In the genomic region with DNA sequence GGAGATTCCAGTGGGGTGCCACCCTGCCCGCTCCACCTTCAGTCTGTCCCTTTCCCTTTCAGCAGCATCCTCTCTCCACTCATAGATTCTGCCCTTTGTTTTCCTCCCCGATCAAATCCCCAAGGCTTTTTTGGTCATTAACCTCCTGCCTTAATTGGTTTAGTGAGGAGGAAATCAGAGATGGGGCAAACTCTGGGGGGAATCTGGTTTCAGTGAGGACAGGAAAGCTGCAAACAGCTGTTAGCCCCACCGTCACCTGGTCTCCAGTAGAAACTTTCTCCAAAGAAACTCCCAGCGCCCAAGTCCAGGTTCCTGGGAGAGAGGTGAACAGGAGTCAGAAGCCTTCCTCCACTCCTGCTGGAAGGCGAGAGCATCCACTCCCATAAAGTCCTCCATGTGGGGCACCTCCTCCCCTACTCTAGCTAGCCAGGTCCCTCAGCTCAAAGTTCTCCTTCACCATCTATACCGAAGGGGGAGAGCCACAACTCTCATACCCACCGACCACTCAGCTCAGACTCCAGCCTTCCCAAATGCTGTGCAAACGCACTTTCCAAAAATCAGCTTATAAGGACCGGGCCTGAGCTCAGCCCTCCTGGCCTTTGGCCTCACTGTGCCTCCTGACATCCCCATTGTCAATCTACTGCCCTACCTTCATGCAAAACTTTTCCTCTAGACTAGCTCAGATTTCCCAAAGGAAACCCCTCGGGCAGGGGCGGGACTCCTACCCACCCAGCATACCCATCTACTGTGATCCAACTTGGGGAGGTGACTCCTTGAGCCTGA, we compare ENCODE assay signal across 9 mouse cellular contexts. TPM values are rescaled to one million over a fixed set of nuclear protein-coding genes. Genes with fewer than 3 reads are reported as not detected.
DNase-seq lines count a peak whose midpoint lies in the region; ATAC-seq and TF ChIP-seq lines count a peak whose summit lies in the region.
"Had no signal": no experiment of that assay in that cellular context is flagged by ENCODE, and none has a peak within 500 bp of the region (broad histone marks: within the 10 kb centered on the region; RNA-seq: fewer than 3 reads in every experiment).

No protein-coding gene starts in this region.

- H3K27ac ChIP-seq in kidney, embryonic 16.5 days (ENCODE audit: low read length), result peak overlapping the region; percentile 99
- H3K27ac ChIP-seq in neural tube, embryonic 11.5 days (ENCODE audit: low read depth, low read length), result peak overlapping the region; percentile 80

- peaks cover 51% of the 10 kb centered on the region for H3K4me1 ChIP-seq in kidney, embryonic 16.5 days (ENCODE audit: insufficient read depth, low read length)
- peaks cover 35% of the 10 kb centered on the region for H3K4me1 ChIP-seq in neural tube, embryonic 11.5 days (ENCODE audit: control insufficient read depth, insufficient read depth, low read length)

- peak overlapping the region; percentile 83 for H3K4me2 ChIP-seq in kidney, embryonic 16.5 days (replicated peaks; ENCODE audit: low read depth, low read length)
- peak overlapping the region; percentile 66 for H3K4me2 ChIP-seq in neural tube, embryonic 11.5 days (ENCODE audit: low read depth)

- H3K36me3 ChIP-seq in kidney, embryonic 16.5 days (ENCODE audit: insufficient read depth, low read length), result no peaks in the 10 kb centered on the region
- no peaks in the 10 kb centered on the region for H3K36me3 ChIP-seq in neural tube, embryonic 11.5 days (ENCODE audit: control insufficient read depth, insufficient read depth, low read length)

- no peaks in the 10 kb centered on the region for H3K9me3 ChIP-seq in kidney, embryonic 16.5 days (ENCODE audit: low read length)
- no peaks in the 10 kb centered on the region for H3K9me3 ChIP-seq in neural tube, embryonic 11.5 days (ENCODE audit: control insufficient read depth, low read length)

- peak overlapping the region; percentile 94 for H3K4me3 ChIP-seq in kidney, embryonic 16.5 days (ENCODE audit: low read length)
- H3K4me3 ChIP-seq in neural tube, embryonic 11.5 days (ENCODE audit: low read depth, low read length), result peak overlapping the region; percentile 80

- TF ChIP-seq POLR2A in brain, embryonic 14.5 days (IDR thresholded peaks at IDR 0.05; ENCODE audit: borderline replicate concordance, extremely low read depth, insufficient read depth, insufficient read length, poor library complexity, severe bottlenecking), result no peak

- H3K9ac ChIP-seq in kidney, embryonic 16.5 days (replicated peaks; ENCODE audit: low read length), result peak overlapping the region; percentile 55
- H3K9ac ChIP-seq in neural tube, embryonic 11.5 days (ENCODE audit: low read length), result peak overlapping the region; percentile 97

- ATAC-seq in kidney, embryonic 16.5 days (ENCODE audit: low FRiP score, low TSS enrichment), result no peak
- no peak for ATAC-seq in neural tube, embryonic 11.5 days (ENCODE audit: insufficient read depth, low FRiP score, low TSS enrichment)
- ATAC-seq in erythroid progenitor cell, adult 5-6 weeks (replicated peaks; ENCODE audit: low FRiP score, poor library complexity, severe bottlenecking), result no peak

- no peaks in the 10 kb centered on the region for H3K27me3 ChIP-seq in kidney, embryonic 16.5 days (ENCODE audit: insufficient read depth, low read length)
- no peaks in the 10 kb centered on the region for H3K27me3 ChIP-seq in neural tube, embryonic 11.5 days (ENCODE audit: control insufficient read depth, insufficient read depth, low read length)

- no peak for DNase-seq in kidney, postnatal 4 days
- DNase-seq in brain, embryonic 14.5 days (ENCODE audit: low read depth), result peak; percentile 43
- peak; percentile 22 for DNase-seq in induced T-regulatory cell, adult 2 months (ENCODE audit: low read depth)
- peak; percentile 41 for DNase-seq in neural tube, embryonic 11.5 days (ENCODE audit: low spot score)
- no peak for DNase-seq in spleen, postnatal 4 days (ENCODE audit: low spot score in 2 of 2)
- DNase-seq in cerebellum, adult 18-20 months, result no peak
- DNase-seq: kidney, adult 2 months had no signal

- TF ChIP-seq CTCF in brain, embryonic 14.5 days (IDR thresholded peaks at IDR 0.05; ENCODE audit: borderline replicate concordance, extremely low read depth, insufficient read depth, insufficient read length), result no peak

- WGBS in kidney, embryonic 16.5 days, result 7% methylated on average over 11 of the region's 11 CpGs
- WGBS in neural tube, embryonic 11.5 days, result 6% methylated on average over 11 of the region's 11 CpGs

RNA-seq across cellular contexts. Expression of gene Mex3a, which starts 1.9 kb away (rescaled TPM):
- 18.6 and 20.7 TPM in 2 replicates for polyA plus RNA-seq in kidney, embryonic 16.5 days (2015; fragmentation: Nextera tagmentation; extraction: Ambion mirVana)
- 93.2 and 103 TPM in 2 replicates for polyA plus RNA-seq in brain, embryonic 14.5 days (2012; rRNA removed)
- polyA plus RNA-seq in neural tube, embryonic 11.5 days (2014; fragmentation: Nextera tagmentation; extraction: Ambion mirVana), result 42.0 and 43.6 TPM in 2 replicates
- total RNA-seq in erythroid progenitor cell, adult 5-6 weeks (2015; ENCODE audit: low replicate concordance), result 0.42 TPM in 1 of 2 replicates, not detected in the other
- total RNA-seq in erythroid progenitor cell, adult 5-6 weeks (2017; ENCODE audit: low replicate concordance), result 0.08 and 0.26 TPM in 2 replicates

RNA-seq across cellular contexts. Expression of gene Rab25, which starts 17.8 kb away (rescaled TPM):
- 17.3 and 23.9 TPM in 2 replicates for polyA plus RNA-seq in kidney, embryonic 16.5 days (2015; fragmentation: Nextera tagmentation; extraction: Ambion mirVana)
- 1.7 and 2.4 TPM in 2 replicates for polyA plus RNA-seq in brain, embryonic 14.5 days (2012; rRNA removed)
- 0.70 and 0.78 TPM in 2 replicates for polyA plus RNA-seq in neural tube, embryonic 11.5 days (2014; fragmentation: Nextera tagmentation; extraction: Ambion mirVana)
- not detected in 2 replicates for total RNA-seq in erythroid progenitor cell, adult 5-6 weeks (2015; ENCODE audit: low replicate concordance)
- total RNA-seq in erythroid progenitor cell, adult 5-6 weeks (2017; ENCODE audit: low replicate concordance), result not detected in 2 replicates

RNA-seq across cellular contexts. Expression of gene Lmna, which starts 20.5 kb away (rescaled TPM):
- 89.9 and 100 TPM in 2 replicates for polyA plus RNA-seq in kidney, embryonic 16.5 days (2015; fragmentation: Nextera tagmentation; extraction: Ambion mirVana)
- 33.2 and 39.5 TPM in 2 replicates for polyA plus RNA-seq in brain, embryonic 14.5 days (2012; rRNA removed)
- 16.1 and 17.4 TPM in 2 replicates for polyA plus RNA-seq in neural tube, embryonic 11.5 days (2014; fragmentation: Nextera tagmentation; extraction: Ambion mirVana)
- 31.7 and 48.2 TPM in 2 replicates for total RNA-seq in erythroid progenitor cell, adult 5-6 weeks (2015; ENCODE audit: low replicate concordance)
- 182 and 260 TPM in 2 replicates for total RNA-seq in erythroid progenitor cell, adult 5-6 weeks (2017; ENCODE audit: low replicate concordance)

RNA-seq across cellular contexts. Expression of gene Lamtor2, which starts 22.6 kb away (rescaled TPM):
- polyA plus RNA-seq in kidney, embryonic 16.5 days (2015; fragmentation: Nextera tagmentation; extraction: Ambion mirVana), result 189 and 207 TPM in 2 replicates
- 121 and 122 TPM in 2 replicates for polyA plus RNA-seq in brain, embryonic 14.5 days (2012; rRNA removed)
- 82.1 and 98.4 TPM in 2 replicates for polyA plus RNA-seq in neural tube, embryonic 11.5 days (2014; fragmentation: Nextera tagmentation; extraction: Ambion mirVana)
- total RNA-seq in erythroid progenitor cell, adult 5-6 weeks (2015; ENCODE audit: low replicate concordance), result 9.0 and 12.6 TPM in 2 replicates
- total RNA-seq in erythroid progenitor cell, adult 5-6 weeks (2017; ENCODE audit: low replicate concordance), result 7.7 and 23.3 TPM in 2 replicates

RNA-seq across cellular contexts. Expression of gene Ubqln4, which starts 23.3 kb away (rescaled TPM):
- 52.7 and 57.8 TPM in 2 replicates for polyA plus RNA-seq in kidney, embryonic 16.5 days (2015; fragmentation: Nextera tagmentation; extraction: Ambion mirVana)
- polyA plus RNA-seq in brain, embryonic 14.5 days (2012; rRNA removed), result 108 and 113 TPM in 2 replicates
- polyA plus RNA-seq in neural tube, embryonic 11.5 days (2014; fragmentation: Nextera tagmentation; extraction: Ambion mirVana), result 80.2 and 84.0 TPM in 2 replicates
- total RNA-seq in erythroid progenitor cell, adult 5-6 weeks (2015; ENCODE audit: low replicate concordance), result 8.6 and 10.1 TPM in 2 replicates
- total RNA-seq in erythroid progenitor cell, adult 5-6 weeks (2017; ENCODE audit: low replicate concordance), result 6.3 and 7.6 TPM in 2 replicates

Comparison
In these comparisons a context has a peak if more than half of its experiments do, and no peak if none do; other contexts are left out.
1. DNase-seq: peak in brain, embryonic 14.5 days (single experiment), induced T-regulatory cell, adult 2 months (single experiment) and neural tube, embryonic 11.5 days (single experiment); none in kidney, postnatal 4 days (0 of 2), spleen, postnatal 4 days (0 of 2) and cerebellum, adult 18-20 months (0 of 2).